Mouse (Mus musculus) lung, adult 2 months (tissue): Measurements from ENCODE around the gene Cacna1c.

Source experiments
- CTCF ChIP-seq: fragments of 200-500 bp; IDR thresholded peaks from 2 replicates; pipeline ENCODE4 v1.5.1; 2011; ENCODE audit warnings: mild to moderate bottlenecking, low read length, control low read depth; ENCODE audit not compliant: insufficient read depth
- POLR2A ChIP-seq: fragments of 200-500 bp; IDR thresholded peaks from 2 replicates; pipeline ENCODE4 v1.6.1; 2011; ENCODE audit warnings: low read depth, mild to moderate bottlenecking, control low read depth, low read length, borderline replicate concordance; ENCODE audit errors: extremely low read depth

DNA sequence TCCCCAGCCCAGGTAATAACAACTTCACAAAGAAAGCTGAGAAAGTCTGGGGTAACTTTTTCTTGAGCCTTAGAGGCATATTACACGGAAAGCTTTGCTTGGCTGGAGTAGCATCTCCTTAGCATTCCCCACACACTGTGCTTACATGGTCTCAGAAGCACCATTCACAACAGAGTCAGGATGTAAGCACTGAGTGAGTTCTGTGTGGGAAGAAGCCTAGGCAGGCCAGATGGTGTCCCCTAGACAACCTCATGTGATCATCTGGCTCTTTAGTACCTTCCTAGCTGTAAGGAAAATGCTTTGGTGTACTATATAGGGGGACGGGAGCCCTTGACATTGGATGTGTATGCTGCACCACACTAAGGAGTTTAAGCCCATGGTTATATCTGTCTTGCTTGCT, 563.7 kb downstream of the Cacna1c start:
- TF ChIP-seq POLR2A (no peak), CTCF (no peak)
